Mouse (Mus musculus): ENCODE results near the gene Eif3g.
A peak's percentile ranks its signal among the peaks of the same experiment; 100 is the strongest.

Eif3g gene

DNA sequence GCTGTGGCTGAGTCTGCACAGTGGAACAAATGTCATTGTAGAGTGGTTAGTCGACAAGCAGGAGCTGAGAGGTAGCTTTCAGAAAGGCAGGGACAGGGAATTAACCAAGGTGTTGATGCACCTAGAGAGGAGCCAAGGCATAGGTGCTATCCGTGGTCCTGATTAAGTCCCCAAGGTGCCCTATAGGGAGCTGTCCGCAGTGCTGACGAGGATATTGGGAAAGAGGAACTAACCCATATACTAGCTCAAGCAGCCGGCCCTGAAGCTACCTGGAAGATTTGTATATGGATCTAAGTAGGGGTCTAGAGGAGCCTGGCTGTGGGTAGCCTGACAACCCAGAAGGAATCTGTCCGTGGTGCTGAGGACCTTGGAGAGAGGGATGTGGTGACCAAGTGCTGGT is 41.3 kb downstream of the Eif3g start:
- peak; percentile 84 for DNase-seq (ENCODE audit: low read depth)

DNA sequence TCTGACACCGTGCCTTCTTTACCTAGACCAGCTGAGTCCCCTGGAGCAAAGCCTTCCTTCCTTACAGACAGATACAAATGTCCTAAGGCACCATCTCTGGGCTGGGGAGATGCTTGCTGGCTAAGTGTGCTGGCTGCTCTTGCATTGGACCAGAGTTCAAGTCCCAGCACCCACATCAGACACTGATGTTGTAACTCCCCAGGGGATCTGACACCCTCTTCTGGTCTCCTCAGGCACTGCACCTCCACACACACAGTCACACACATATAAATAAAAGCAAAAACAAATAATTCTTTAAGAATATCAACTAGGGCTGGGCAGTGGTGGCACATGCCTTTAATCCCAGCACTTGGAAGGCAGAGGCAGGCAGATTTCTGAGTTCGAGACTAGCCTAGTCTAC is 48.2 kb downstream of the Eif3g start:
- DNase-seq (ENCODE audit: low read depth) = no peak
